Mouse (Mus musculus) liver, adult 2 months (tissue): ENCODE data around the gene Galnt3. TPM values are rescaled to one million over a fixed set of nuclear protein-coding genes. Genes with fewer than 3 reads are reported as not detected.

Experiments used
- DNase-seq: peaks from one replicate; pipeline ENCODE4 v3.0.0-alpha.2; 2011; ENCODE audit warnings: low read depth, low spot score; ENCODE audit errors: extremely low read depth
- H3K27ac ChIP-seq: fragments of 200-500 bp; replicated peaks from 2 replicates; pipeline ENCODE4 v1.5.1; 2012; ENCODE audit warnings: low read depth, mild to moderate bottlenecking, control low read depth, inconsistent platforms, low read length; ENCODE audit not compliant: insufficient read depth
- H3K27me3 ChIP-seq: fragments of 200-500 bp; 2 replicates; pipeline ENCODE4 v1.6.1; 2012; ENCODE audit warnings: mild to moderate bottlenecking, moderate library complexity, low read length, inconsistent platforms; ENCODE audit not compliant: control insufficient read depth, insufficient read depth
- H3K36me3 ChIP-seq: fragments of 200-500 bp; 2 replicates; pipeline ENCODE4 v1.6.1; 2012; ENCODE audit warnings: low read length, inconsistent platforms; ENCODE audit not compliant: control insufficient read depth, insufficient read depth
- H3K4me1 ChIP-seq: fragments of 200-500 bp; 2 replicates; pipeline ENCODE4 v1.6.1; 2011; ENCODE audit warnings: low read length; ENCODE audit not compliant: control insufficient read depth, insufficient read depth
- H3K4me3 ChIP-seq: fragments of 200-500 bp; 2 replicates; pipeline ENCODE4 v1.5.1; 2011; ENCODE audit warnings: low read depth, mild to moderate bottlenecking, control low read depth, low read length, moderate library complexity; ENCODE audit not compliant: insufficient read depth
- H3K79me2 ChIP-seq: fragments of 200-500 bp; 2 replicates; pipeline ENCODE4 v1.6.1; 2012; ENCODE audit warnings: inconsistent platforms, mild to moderate bottlenecking, low read length, moderate library complexity; ENCODE audit not compliant: control insufficient read depth, insufficient read depth
- H3K9ac ChIP-seq: fragments of 200-500 bp; 2 replicates; pipeline ENCODE4 v1.6.1; 2012; ENCODE audit warnings: low read depth, mild to moderate bottlenecking, control low read depth, inconsistent platforms, low read length
- CTCF ChIP-seq: fragments of 200-500 bp; IDR thresholded peaks from 2 replicates; pipeline ENCODE4 v1.5.1; 2011; ENCODE audit warnings: low read depth, low read length, control low read depth
- POLR2A ChIP-seq: fragments of 200-500 bp; IDR thresholded peaks from 2 replicates; pipeline ENCODE4 v1.6.1; 2011; ENCODE audit warnings: low read length, control low read depth; ENCODE audit not compliant: insufficient read depth; ENCODE audit errors: extremely low read depth
- WGBS: fragments of 180-500 bp; shearing (Covaris S2); methylation state at CpG from one replicate; pipeline ENCODE4 v1.1.7; 2018; 5-methylcytosine and 5-hydroxymethylcytosine counted together
- polyA plus RNA-seq: library from polyadenylated mRNA; depleted of rRNA; stranded (reverse); fragments of >200 nt; gene quantifications from 2 replicates; pipeline ENCODE4 v1.2.3, GENCODE M21; 2012
- total RNA-seq: library from RNA; depleted of rRNA; stranded (reverse); fragments of >200 nt; gene quantifications from 2 replicates; pipeline ENCODE4 v1.2.3, GENCODE M21; 2014

The Galnt3 gene
- total and polyA plus RNA-seq, 2 experiments: 0.06 to 0.28 TPM

DNA sequence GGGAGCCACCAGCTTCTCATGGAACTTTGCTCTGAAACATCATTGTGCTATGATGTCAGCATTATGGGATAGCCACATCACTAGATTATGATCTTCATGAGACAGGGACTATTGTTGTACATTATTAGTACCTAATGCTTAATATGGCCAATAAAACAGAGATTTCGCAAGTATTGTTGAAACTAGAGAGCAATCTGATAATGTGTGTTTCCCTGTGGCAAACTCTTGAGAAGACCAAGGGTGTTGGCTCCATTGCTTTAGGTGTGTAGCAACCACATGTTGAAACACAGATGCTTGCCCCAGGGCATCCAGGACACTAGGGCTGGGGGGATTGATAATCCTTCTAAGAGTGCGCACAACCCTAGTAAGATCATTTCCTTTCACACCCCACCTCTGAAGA is 44.1 kb downstream of the Galnt3 start:
- 92% methylated on average over 2 of the region's 2 CpGs for WGBS
- Histone ChIP-seq H3K27ac (no peak overlapping the region), H3K27me3 (no peaks in the 10 kb centered on the region), H3K9ac (no peak overlapping the region), H3K4me3 (no peak overlapping the region), H3K36me3 (no peaks in the 10 kb centered on the region), H3K4me1 (no peaks in the 10 kb centered on the region), H3K79me2 (no peaks in the 10 kb centered on the region)
- no peak for DNase-seq
- TF ChIP-seq POLR2A: no peak
- TF ChIP-seq CTCF: no peak

DNA sequence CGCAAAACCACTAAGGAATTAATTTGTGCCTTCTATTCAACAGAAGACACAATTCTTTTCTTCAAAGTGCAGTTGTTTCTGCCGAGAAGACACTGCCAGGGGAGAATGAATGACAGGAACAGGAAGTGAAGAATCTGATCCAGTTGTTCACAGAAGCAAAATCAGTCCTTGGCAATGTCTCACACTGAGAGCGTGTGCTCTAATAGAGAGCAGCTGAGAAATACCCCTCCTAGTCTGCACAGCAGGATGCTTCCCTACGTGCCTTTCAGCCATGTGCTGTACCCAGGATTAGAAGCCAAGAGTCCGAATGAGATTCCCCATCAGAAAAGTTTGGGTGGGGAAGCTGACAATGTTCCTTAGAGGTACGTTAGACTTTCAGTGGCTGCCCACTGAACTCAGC is 55.3 kb downstream of the Galnt3 start:
- Histone ChIP-seq H3K79me2 (no peaks in the 10 kb centered on the region), H3K36me3 (no peaks in the 10 kb centered on the region), H3K4me1 (no peaks in the 10 kb centered on the region), H3K27me3 (no peaks in the 10 kb centered on the region), H3K4me3 (no peak overlapping the region), H3K27ac (no peak overlapping the region), H3K9ac (no peak overlapping the region)
- DNase-seq: no peak
- no peak for TF ChIP-seq CTCF
- TF ChIP-seq POLR2A: no peak
- 66% methylated on average over 6 of the region's 6 CpGs for WGBS

DNA sequence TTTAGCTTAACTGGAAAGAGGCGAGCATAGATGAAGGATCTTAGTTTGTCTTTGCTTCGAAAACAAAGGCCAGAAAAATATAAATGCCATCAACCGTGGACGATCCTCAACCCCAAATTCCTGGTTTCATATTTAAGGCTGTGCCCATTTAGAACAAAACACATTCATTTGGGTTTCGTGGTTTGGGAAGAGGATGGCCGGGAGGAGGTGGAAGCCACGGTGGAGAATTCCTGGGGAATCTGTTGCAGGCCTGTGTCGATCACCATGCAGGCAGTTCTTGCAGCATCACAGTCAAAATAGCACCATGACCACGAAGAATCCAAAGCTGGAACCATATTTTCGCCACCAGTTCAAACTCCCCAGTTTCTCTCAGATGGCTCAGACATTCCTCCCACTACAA is 61.5 kb downstream of the Galnt3 start:
- Histone ChIP-seq H3K4me1 (no peaks in the 10 kb centered on the region), H3K4me3 (no peak overlapping the region), H3K27ac (no peak overlapping the region), H3K27me3 (no peaks in the 10 kb centered on the region), H3K79me2 (no peaks in the 10 kb centered on the region), H3K9ac (no peak overlapping the region), H3K36me3 (no peaks in the 10 kb centered on the region)
- TF ChIP-seq POLR2A: no peak
- TF ChIP-seq CTCF: no peak
- WGBS: 82% methylated on average over 10 of the region's 10 CpGs
- no peak for DNase-seq

DNA sequence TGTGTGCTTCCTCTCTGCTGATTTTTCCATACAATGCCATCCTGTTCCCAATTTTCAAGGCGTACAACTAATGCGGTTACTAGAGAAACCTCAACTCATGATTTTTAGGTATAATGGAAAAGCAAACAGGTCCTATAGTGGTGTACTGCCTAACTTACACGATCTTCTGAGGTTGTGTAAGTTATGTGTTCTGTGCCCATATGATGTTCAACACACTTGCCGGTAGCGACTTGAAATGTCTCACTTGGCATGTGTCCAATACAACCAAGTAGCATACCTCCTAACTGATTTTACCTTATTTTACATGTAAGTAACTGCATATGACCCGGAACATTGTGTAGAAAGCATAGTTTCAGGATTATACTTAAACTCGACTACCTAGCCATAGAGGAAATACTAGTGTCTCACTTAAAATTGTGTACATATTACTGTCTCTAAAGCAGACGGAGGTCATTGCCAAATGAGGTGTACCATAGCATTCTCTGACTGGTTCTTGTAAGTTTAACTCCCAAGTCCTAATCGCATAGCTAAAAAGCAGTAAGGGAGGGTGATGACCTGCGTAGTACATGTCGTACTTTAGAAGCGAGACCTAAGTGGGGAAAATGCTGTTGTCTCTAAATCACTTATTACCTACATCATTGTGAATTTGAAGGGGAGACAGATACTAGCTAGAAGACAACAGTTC is 80.2 kb downstream of the Galnt3 start:
- H3K79me2 ChIP-seq: no peaks in the 10 kb centered on the region
- H3K27ac ChIP-seq: no peak overlapping the region
- no peaks in the 10 kb centered on the region for H3K27me3 ChIP-seq
- H3K36me3 ChIP-seq: no peaks in the 10 kb centered on the region
- H3K4me1 ChIP-seq: no peaks in the 10 kb centered on the region
- 91% methylated on average over 12 of the region's 12 CpGs for WGBS
- DNase-seq: no peak
- TF ChIP-seq CTCF (no peak), POLR2A (no peak)
- no peak overlapping the region for H3K4me3 ChIP-seq
- no peak overlapping the region for H3K9ac ChIP-seq

DNA sequence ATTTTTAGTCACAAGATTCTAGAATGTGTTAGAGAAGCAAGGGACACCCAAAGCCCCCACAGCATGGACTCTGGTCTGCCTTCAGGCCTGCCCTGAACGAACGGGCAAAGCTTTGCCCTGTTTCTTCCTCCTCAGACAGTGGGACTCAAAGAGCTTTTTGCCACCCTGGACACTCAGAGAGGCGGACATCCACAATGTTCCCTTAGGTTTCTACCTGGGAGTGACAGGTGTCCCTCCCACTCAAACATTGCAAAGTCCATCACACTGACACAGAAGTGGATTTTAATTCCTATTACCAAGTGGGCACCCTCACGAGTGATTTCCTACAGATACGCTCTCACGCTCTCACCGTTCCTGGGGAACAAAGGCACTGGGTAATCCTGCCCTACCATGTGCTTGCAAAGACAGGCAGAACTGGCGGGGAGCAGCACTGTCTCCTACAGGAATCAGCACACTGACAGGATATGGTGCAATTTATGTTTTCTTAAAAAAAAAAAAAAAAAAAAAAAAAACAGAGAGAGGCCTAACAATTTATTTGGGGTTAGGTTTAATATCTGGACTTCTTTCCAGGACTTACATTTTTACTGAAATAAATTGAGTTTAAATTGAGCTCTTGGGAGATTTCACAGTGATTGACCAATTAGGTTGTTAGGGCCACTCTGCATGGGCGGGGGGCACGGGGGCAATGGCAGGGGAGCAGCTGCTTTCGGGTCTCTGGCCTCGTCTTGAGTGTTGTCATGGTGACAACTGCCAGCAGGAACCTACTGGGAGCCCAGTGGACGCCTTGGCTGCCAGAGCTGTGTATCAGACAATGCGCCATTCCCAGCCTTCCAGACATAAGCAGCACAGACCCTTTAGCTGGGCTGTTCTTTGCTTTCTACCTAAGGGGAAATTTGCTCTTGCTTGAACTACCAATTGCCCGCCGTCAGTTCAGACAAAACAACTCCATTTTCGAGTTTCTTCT is 81.1 kb downstream of the Galnt3 start:
- Histone ChIP-seq H3K27me3 (no peaks in the 10 kb centered on the region), H3K4me3 (no peak overlapping the region), H3K79me2 (no peaks in the 10 kb centered on the region), H3K27ac (no peak overlapping the region), H3K36me3 (no peaks in the 10 kb centered on the region), H3K4me1 (no peaks in the 10 kb centered on the region), H3K9ac (no peak overlapping the region)
- 77% methylated on average over 17 of the region's 17 CpGs for WGBS
- no peak for DNase-seq
- TF ChIP-seq POLR2A: no peak
- no peak for TF ChIP-seq CTCF
